Mouse (Mus musculus) mouse embryonic stem cell (cell line): ENCODE measurements around the gene Kcnj4.

ENCODE experiments used
- in situ Hi-C, 2 experiments: fragments of 300-500 bp; cut with MboI; formaldehyde crosslinking; loops; 1 replicate in 1 of 2; 3 replicates in 1 of 2; pipeline ENCODE4 v1.14.3; 2019 to 2020; ENCODE audit warnings: low sequenced_read_pairs in 2 of 2, low pct_unique_long_range_greater_than_20kb in 1 of 2, mixed read lengths in 1 of 2; ENCODE audit not compliant: unreplicated experiment in 1 of 2

Gene Kcnj4

GRCm38 (mm10) chr15:79516171-79517096, 11.4 kb upstream of the Kcnj4 start, which contains the start of gene Kdelr3:
Gene Kdelr3, plus strand, starts transcription at chr15:79516411.
- in situ Hi-C loops, result no loop called here

- in situ Hi-C loops, result no loop called here
Measured at GRCm38 (mm10) chr15:79513940-79514339, 8.9 kb upstream of the Kcnj4 start.

GRCm38 (mm10) chr15:79511553-79512320, 6.7 kb upstream of the Kcnj4 start:
- in situ Hi-C loops, result no loop called here

- in situ Hi-C loops, result no loop called here
Measured at GRCm38 (mm10) chr15:79510425-79510824, 5.4 kb upstream of the Kcnj4 start.

- in situ Hi-C loops, result no loop called here
Measured at GRCm38 (mm10) chr15:79509998-79510397, 5.0 kb upstream of the Kcnj4 start.

GRCm38 (mm10) chr15:79507055-79507828, 2.2 kb upstream of the Kcnj4 start:
- in situ Hi-C loops, result no loop called here

- in situ Hi-C loops, result no loop called here
Measured at GRCm38 (mm10) chr15:79506460-79506859, 1.4 kb upstream of the Kcnj4 start.

- in situ Hi-C loops, result no loop called here
Measured at GRCm38 (mm10) chr15:79505616-79506283, 709 bp upstream of the Kcnj4 start.

GRCm38 (mm10) chr15:79503438-79503837, 1.6 kb downstream of the Kcnj4 start:
- in situ Hi-C loops, result no loop called here

- in situ Hi-C loops, result no loop called here
Measured at GRCm38 (mm10) chr15:79502891-79503341, 2.1 kb downstream of the Kcnj4 start.

GRCm38 (mm10) chr15:79500110-79500509, 4.9 kb downstream of the Kcnj4 start:
- in situ Hi-C loops, result no loop called here

- in situ Hi-C loops, result no loop called here
Measured at GRCm38 (mm10) chr15:79493527-79493926, 11.5 kb downstream of the Kcnj4 start.

GRCm38 (mm10) chr15:79489463-79489862, 15.6 kb downstream of the Kcnj4 start:
- in situ Hi-C loops, result loop anchor here in 1 of 2 experiments (10.0 kb wide), 2 partner anchors 155 to 255 kb away; no protein-coding TSS in a partner anchor

GRCm38 (mm10) chr15:79481181-79481688, 23.8 kb downstream of the Kcnj4 start:
- in situ Hi-C loops, result loop anchor here in 1 of 2 experiments (10.0 kb wide), 2 partner anchors 164 to 246 kb away; no protein-coding TSS in a partner anchor

GRCm38 (mm10) chr15:79477227-79477626, 27.8 kb downstream of the Kcnj4 start:
- in situ Hi-C loops, result no loop called here

GRCm38 (mm10) chr15:79473638-79474355, 31.2 kb downstream of the Kcnj4 start:
- in situ Hi-C loops, result no loop called here

GRCm38 (mm10) chr15:79473042-79473441, 32.0 kb downstream of the Kcnj4 start:
- in situ Hi-C loops, result no loop called here
